9 mouse cellular contexts compared by ENCODE assay signal in genomic region chr5:132653694-132654300, GRCm38 (mm10).
DNase-seq lines count a peak whose midpoint lies in the region; ATAC-seq and TF ChIP-seq lines count a peak whose summit lies in the region.
"Had no signal": no experiment of that assay in that cellular context is flagged by ENCODE, and none has a peak within 500 bp of the region (broad histone marks: within the 10 kb centered on the region; RNA-seq: fewer than 3 reads in every experiment).

No protein-coding gene starts in this region.

- H3K36me3 ChIP-seq in hindbrain, postnatal 0 days (ENCODE audit: insufficient read depth, low read length): no peaks in the 10 kb centered on the region
- H3K36me3 ChIP-seq in hindbrain, embryonic 12.5 days: no peaks in the 10 kb centered on the region
- no peaks in the 10 kb centered on the region for H3K36me3 ChIP-seq in stomach, postnatal 0 days (ENCODE audit: control insufficient read depth, insufficient read depth, low read length)

- H3K4me3 ChIP-seq in hindbrain, postnatal 0 days (ENCODE audit: low read length): no peak overlapping the region
- no peak overlapping the region for H3K4me3 ChIP-seq in hindbrain, embryonic 12.5 days
- H3K4me3 ChIP-seq in stomach, postnatal 0 days (ENCODE audit: low read depth, low read length): no peak overlapping the region

- no peak overlapping the region for H3K9ac ChIP-seq in hindbrain, postnatal 0 days (replicated peaks; ENCODE audit: low read length)
- no peak overlapping the region for H3K9ac ChIP-seq in hindbrain, embryonic 12.5 days
- H3K9ac ChIP-seq in stomach, postnatal 0 days (ENCODE audit: low read length): no peak overlapping the region

- intact Hi-C loops in heart, postnatal 25 days (cut with DNase I): no loop called here

- no peaks in the 10 kb centered on the region; the same call in 1 of the 2 replicates for H3K9me3 ChIP-seq in hindbrain, postnatal 0 days (ENCODE audit: low read length)
- peaks cover 7% of the 10 kb centered on the region; the same call in 1 of the 2 replicates for H3K9me3 ChIP-seq in hindbrain, embryonic 12.5 days (replicated peaks)
- no peaks in the 10 kb centered on the region for H3K9me3 ChIP-seq in stomach, postnatal 0 days (ENCODE audit: control insufficient read depth, low read length)

- H3K27me3 ChIP-seq in hindbrain, postnatal 0 days (ENCODE audit: insufficient read depth, low read length): no peaks in the 10 kb centered on the region
- H3K27me3 ChIP-seq in hindbrain, embryonic 12.5 days: no peaks in the 10 kb centered on the region; the same call in 1 of the 2 replicates
- H3K27me3 ChIP-seq in stomach, postnatal 0 days (ENCODE audit: control insufficient read depth, insufficient read depth, low read length): no peaks in the 10 kb centered on the region
- H3K27me3 ChIP-seq: Patski had no signal

- DNase-seq in hindbrain, postnatal 0 days (ENCODE audit: low spot score): peak; percentile 29
- peak; percentile 55 for DNase-seq in testis, postnatal 14 days (ENCODE audit: low spot score)
- DNase-seq in testis, postnatal 10 days (ENCODE audit: low spot score): no peak
- DNase-seq in heart, postnatal 25 days (ENCODE audit: low spot score): peak; percentile 14
- no peak for DNase-seq in stomach, postnatal 0 days (ENCODE audit: low spot score)
- DNase-seq in yolk sac, embryonic 10.5 days (ENCODE audit: low spot score): no peak

- no peak for ATAC-seq in hindbrain, postnatal 0 days
- no peak for ATAC-seq in hindbrain, embryonic 12.5 days (ENCODE audit: low FRiP score)
- no peak; the same call in 1 of the 2 replicates for ATAC-seq in stomach, postnatal 0 days (ENCODE audit: low FRiP score, low TSS enrichment)
- ATAC-seq in megakaryocyte progenitor cell, adult 5-6 weeks (replicated peaks; ENCODE audit: poor library complexity): no peak
- ATAC-seq: Patski had no signal

- TF ChIP-seq CTCF in hindbrain, postnatal 0 days (IDR thresholded peaks at IDR 0.05; ENCODE audit: low read depth): no peak
- TF ChIP-seq CTCF in stomach, postnatal 0 days (IDR thresholded peaks at IDR 0.05; ENCODE audit: low read depth): no peak

- 0 out of 2 replicates have a peak, but pooled peaks cover 9% of the 10 kb centered on the region for H3K4me1 ChIP-seq in hindbrain, postnatal 0 days (ENCODE audit: insufficient read depth, low read length)
- H3K4me1 ChIP-seq in hindbrain, embryonic 12.5 days: peaks cover 10% of the 10 kb centered on the region
- H3K4me1 ChIP-seq in stomach, postnatal 0 days (replicated peaks; ENCODE audit: control insufficient read depth, insufficient read depth): no peaks in the 10 kb centered on the region

- no peak overlapping the region for H3K27ac ChIP-seq in hindbrain, postnatal 0 days
- H3K27ac ChIP-seq in hindbrain, embryonic 12.5 days: no peak overlapping the region
- H3K27ac ChIP-seq in stomach, postnatal 0 days (replicated peaks): 0 out of 2 replicates have a peak overlapping the region, but pooled peaks have one; percentile 4

- WGBS in hindbrain, postnatal 0 days: 29% methylated on average over 6 of the region's 6 CpGs
- WGBS in hindbrain, embryonic 12.5 days: 30% methylated on average over 6 of the region's 6 CpGs
- 28% methylated on average over 6 of the region's 6 CpGs for WGBS in stomach, postnatal 0 days

- TF ChIP-seq EP300 in stomach, postnatal 0 days (optimal IDR thresholded peaks at IDR 0.05): no peak

- no peak overlapping the region for H3K4me2 ChIP-seq in hindbrain, postnatal 0 days (ENCODE audit: low read depth, low read length)
- H3K4me2 ChIP-seq in hindbrain, embryonic 12.5 days (replicated peaks): no peak overlapping the region
- no peak overlapping the region for H3K4me2 ChIP-seq in stomach, postnatal 0 days (replicated peaks; ENCODE audit: low read depth)

Comparison
In these comparisons a context has a peak if more than half of its experiments do, and no peak if none do; other contexts are left out.
1. DNase-seq: peak in hindbrain, postnatal 0 days (single experiment), testis, postnatal 14 days (single experiment) and heart, postnatal 25 days (single experiment); none in testis, postnatal 10 days (single experiment), stomach, postnatal 0 days (single experiment) and yolk sac, embryonic 10.5 days (single experiment).